Mouse (Mus musculus): ENCODE data around the gene Dync1i2. TPM values are rescaled to one million over a fixed set of nuclear protein-coding genes. Genes with fewer than 3 reads are reported as not detected.

The Dync1i2 gene
- polyA plus RNA-seq, 1 experiment: 27.9 TPM

- H3K4me3 ChIP-seq (replicated peaks; ENCODE audit: extremely low read depth, low read depth, low read length): no peak overlapping the region
- DNase-seq: no peak
- no peaks in the 10 kb centered on the region for H3K4me1 ChIP-seq (ENCODE audit: control insufficient read depth, insufficient read depth, low read length)
- TF ChIP-seq CTCF (IDR thresholded peaks at IDR 0.05; ENCODE audit: insufficient read depth, low read length): no peak
- 46% methylated on average over 3 of the region's 3 CpGs for WGBS
Measured at GRCm38 (mm10) chr2:71304821-71305220, 93.3 kb downstream of the Dync1i2 start.

GRCm38 (mm10) chr2:71306357-71306756 lies 94.9 kb downstream of the Dync1i2 start:
- no peak for TF ChIP-seq CTCF (IDR thresholded peaks at IDR 0.05; ENCODE audit: insufficient read depth, low read length)
- TF ChIP-seq POLR2A (IDR thresholded peaks at IDR 0.05; ENCODE audit: borderline replicate concordance, extremely low read depth, low read depth, low read length): no peak
- no peaks in the 10 kb centered on the region for H3K4me1 ChIP-seq (ENCODE audit: control insufficient read depth, insufficient read depth, low read length)

DNA sequence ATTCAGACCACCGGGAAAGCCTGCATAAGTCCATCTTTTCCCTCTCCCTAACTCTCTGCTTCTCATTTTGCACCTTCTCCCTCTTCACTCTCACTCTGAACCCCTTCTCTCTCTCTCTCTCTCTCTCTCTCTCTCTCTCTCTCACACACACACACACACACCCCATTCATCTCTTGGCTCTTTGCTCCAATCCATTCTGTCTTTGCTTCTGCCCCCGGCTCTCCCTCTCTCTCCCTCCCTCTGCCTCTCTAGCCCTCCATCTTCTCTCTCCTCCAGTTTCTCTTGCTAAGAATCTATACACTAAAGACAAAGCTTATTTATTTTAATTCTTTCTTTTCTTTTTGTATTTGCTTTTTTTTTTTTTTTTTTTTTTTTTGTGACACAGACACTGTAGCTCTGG lies 98.2 kb downstream of the Dync1i2 start:
- DNase-seq: no peak
- no peaks in the 10 kb centered on the region for H3K4me1 ChIP-seq (ENCODE audit: control insufficient read depth, insufficient read depth, low read length)
- TF ChIP-seq CTCF (IDR thresholded peaks at IDR 0.05; ENCODE audit: insufficient read depth, low read length): no peak
- TF ChIP-seq POLR2A (IDR thresholded peaks at IDR 0.05; ENCODE audit: borderline replicate concordance, extremely low read depth, low read depth, low read length): no peak
- no peak overlapping the region for H3K4me3 ChIP-seq (replicated peaks; ENCODE audit: extremely low read depth, low read depth, low read length)
- WGBS: 64% methylated on average over 2 of the region's 2 CpGs

More at GRCm38 (mm10) chr2:71306357-71306756, 94.9 kb downstream of the Dync1i2 start:
- no peak for DNase-seq
- no peak overlapping the region for H3K4me3 ChIP-seq (replicated peaks; ENCODE audit: extremely low read depth, low read depth, low read length)

DNA sequence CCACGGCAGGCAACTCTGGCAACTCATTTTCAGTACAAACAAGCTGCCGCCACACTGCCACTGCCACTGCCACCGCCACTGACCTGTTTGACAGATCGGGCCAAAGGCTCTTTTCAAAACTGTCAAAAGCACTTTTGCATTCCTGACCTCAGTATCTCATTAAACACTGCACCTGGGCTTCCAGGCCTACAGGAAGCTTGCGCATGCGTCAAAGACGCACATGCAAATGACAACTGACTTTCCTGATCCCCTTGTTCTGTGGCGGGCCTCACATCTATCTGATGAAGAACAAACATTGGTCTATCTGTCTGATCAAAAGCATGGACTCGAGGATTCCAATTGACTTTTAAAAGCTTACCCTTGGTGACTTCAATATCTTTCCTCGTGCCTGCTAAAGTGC lies 100.6 kb downstream of the Dync1i2 start:
- Histone ChIP-seq H3K4me1 (ENCODE audit: control insufficient read depth, insufficient read depth, low read length) (no peaks in the 10 kb centered on the region), H3K4me3 (replicated peaks; ENCODE audit: extremely low read depth, low read depth, low read length) (no peak overlapping the region)
- whole genome bisulfite sequencing: 70% methylated on average over 10 of the region's 10 CpGs
- no peak for DNase-seq
- no peak for TF ChIP-seq POLR2A (IDR thresholded peaks at IDR 0.05; ENCODE audit: borderline replicate concordance, extremely low read depth, low read depth, low read length)
- TF ChIP-seq CTCF (IDR thresholded peaks at IDR 0.05; ENCODE audit: insufficient read depth, low read length): no peak

Other genes starting within 250 kb of the Dync1i2 start
- gene Dcaf17, start 156.4 kb upstream of the Dync1i2 start, polyA plus RNA-seq (2012; rRNA removed): 4.4 and 4.8 TPM in 2 replicates
- gene Mettl8, start 156.1 kb upstream of the Dync1i2 start, polyA plus RNA-seq (2012; rRNA removed): 2.9 and 6.1 TPM in 2 replicates
- gene Cybrd1, start 93.8 kb upstream of the Dync1i2 start, polyA plus RNA-seq (2012; rRNA removed): 7.4 and 8.3 TPM in 2 replicates
- 19.6 and 32.0 TPM in 2 replicates for gene Slc25a12, start 156.0 kb downstream of the Dync1i2 start, polyA plus RNA-seq (2012; rRNA removed)
- gene Hat1, start 177.3 kb downstream of the Dync1i2 start, polyA plus RNA-seq (2012; rRNA removed): 2.1 and 4.2 TPM in 2 replicates
- gene Metap1d, start 241.6 kb downstream of the Dync1i2 start, polyA plus RNA-seq (2012; rRNA removed): 10.8 and 15.8 TPM in 2 replicates

Measured in lung, adult 2 months (tissue).